Mouse (Mus musculus) spleen, postnatal 10 days (tissue): ENCODE measurements at regions not wholly inside any gene's neighbourhood (a gene's known extent, or its start where the extent isn't known, plus 50 kb on each side); places are given as distances from the start of the nearest gene placed in this dataset.

ENCODE experiments used
- DNase-seq, 2 experiments: peaks; one replicate each; pipeline ENCODE4 v3.0.0; 2021 to 2022; ENCODE audit warnings: low spot score in 2 of 2

DNA sequence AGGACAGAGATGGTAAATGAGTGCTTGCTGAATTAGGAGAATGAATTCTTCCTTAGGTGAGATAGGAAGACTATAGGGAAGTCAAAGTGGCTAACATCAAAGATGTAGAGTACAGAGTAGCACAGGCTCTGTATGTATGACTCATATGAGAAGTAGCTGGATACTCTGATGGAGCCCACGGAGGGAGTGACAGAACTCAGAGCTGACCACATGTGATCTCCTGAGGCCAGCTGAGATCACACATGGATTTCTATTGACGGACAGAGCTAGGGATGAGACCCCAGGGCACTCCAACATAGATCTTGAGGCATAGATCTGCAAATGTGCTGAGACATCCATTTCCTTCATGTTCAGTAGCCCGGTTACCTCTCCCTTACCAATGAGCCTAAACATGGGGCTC lies 66.0 kb downstream of the Cops8 start:
- no peak for DNase-seq

- no peak for DNase-seq
These were observed 66.5 kb downstream of the Cops8 start for GRCm38 (mm10) chr1:90669237-90669636.

- no peak for DNase-seq
These were observed 67.6 kb downstream of the Cops8 start for GRCm38 (mm10) chr1:90670346-90670745.

GRCm38 (mm10) chr1:90673751-90674150 lies 71.0 kb downstream of the Cops8 start:
- DNase-seq: no peak

- DNase-seq: peak in 1 of 2 experiments; percentile 17
These were observed 73.6 kb downstream of the Cops8 start for GRCm38 (mm10) chr1:90676192-90677006.

- no peak for DNase-seq
These were observed 74.4 kb downstream of the Cops8 start for GRCm38 (mm10) chr1:90677188-90677587.

DNA sequence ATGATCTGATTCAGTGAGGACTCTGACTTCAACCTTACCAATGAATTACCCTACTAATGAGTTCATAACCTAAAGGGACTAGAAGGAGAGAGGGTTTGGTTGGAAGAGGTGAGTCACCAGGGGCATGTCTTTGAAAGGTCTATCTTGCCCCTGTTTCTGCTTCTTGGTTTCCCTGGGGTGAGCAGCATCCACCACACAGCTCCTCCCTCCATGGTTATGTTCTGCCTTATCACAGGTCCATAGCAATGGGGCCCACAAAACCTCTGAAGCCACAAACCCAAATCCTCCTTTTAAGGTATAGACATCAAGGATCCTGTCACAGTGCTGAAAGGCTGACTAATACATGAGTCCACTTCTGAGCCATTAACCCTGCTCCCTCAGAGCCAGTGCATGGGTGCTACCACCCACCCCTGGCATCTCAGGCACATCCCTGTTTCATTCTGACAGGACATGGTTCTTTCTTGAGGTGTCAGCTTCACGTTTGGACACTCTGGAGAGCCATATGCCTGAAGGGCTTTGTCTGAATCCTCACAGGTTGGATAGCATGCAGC lies 74.9 kb downstream of the Cops8 start:
- no peak for DNase-seq

- DNase-seq: no peak
These were observed 75.6 kb downstream of the Cops8 start for GRCm38 (mm10) chr1:90678416-90678815.

- no peak for DNase-seq
These were observed 85.3 kb downstream of the Cops8 start for GRCm38 (mm10) chr1:90688086-90688485.

GRCm38 (mm10) chr1:90690591-90691116 lies 87.9 kb downstream of the Cops8 start:
- no peak for DNase-seq

DNA sequence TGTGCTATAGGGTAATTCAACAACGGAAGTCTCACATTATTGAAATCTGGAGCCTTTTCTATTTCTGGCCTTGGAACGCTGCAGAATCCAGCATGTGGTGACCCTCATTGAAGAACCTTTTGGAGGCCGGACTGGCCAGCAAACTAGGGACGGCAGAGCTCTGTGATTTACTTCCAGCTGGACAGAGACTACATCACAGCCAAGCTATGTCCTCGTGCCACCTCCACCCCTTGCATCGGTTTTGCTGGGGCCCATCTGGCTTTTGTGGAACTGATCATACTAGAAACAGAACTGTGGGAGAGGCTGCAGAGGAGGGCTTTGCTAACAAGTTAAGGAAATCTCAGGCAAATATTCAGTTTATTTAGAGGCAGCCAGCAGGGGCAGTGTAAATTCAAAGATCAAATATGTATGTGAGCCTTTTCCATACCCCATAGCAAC lies 88.4 kb downstream of the Cops8 start:
- DNase-seq: no peak

DNA sequence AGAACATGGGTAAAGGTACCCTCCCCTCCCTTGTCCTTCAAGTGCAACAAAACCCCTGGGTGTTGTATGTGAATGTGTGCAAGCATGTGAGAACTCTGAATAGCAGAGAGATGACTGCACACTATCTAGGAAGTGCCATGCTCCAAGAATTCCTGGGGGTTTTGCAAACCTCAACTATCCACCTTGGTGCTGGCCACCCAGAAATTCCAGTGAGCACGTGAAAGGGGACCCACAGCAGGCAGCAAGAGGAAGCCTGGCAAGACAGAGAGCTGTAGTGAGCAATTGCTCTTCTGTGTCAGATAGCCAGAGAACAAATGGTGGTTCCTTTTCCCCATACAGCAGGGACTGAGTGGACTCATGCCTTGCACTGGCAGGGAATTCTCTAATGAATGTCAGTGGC lies 90.1 kb downstream of the Cops8 start:
- DNase-seq: no peak

DNA sequence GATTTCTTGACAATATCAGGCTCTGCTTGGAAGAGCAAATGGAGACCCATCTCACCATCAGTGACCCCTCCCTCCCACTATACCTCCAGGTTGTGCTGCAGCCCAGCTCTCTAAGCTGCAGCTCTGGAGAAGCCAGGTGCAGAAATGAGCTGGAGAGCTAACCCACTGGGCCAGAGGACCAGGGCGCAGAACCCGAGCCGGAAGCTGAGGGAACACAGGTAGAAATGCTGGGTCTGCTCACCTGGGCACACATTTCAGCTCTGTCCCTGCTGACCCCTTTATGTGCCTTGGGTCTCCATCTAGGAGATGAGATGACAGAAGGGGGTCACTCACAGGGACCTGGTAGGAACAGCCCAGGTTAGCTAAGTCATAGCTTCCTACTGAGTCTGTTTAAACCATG lies 92.0 kb downstream of the Cops8 start:
- DNase-seq: no peak

DNA sequence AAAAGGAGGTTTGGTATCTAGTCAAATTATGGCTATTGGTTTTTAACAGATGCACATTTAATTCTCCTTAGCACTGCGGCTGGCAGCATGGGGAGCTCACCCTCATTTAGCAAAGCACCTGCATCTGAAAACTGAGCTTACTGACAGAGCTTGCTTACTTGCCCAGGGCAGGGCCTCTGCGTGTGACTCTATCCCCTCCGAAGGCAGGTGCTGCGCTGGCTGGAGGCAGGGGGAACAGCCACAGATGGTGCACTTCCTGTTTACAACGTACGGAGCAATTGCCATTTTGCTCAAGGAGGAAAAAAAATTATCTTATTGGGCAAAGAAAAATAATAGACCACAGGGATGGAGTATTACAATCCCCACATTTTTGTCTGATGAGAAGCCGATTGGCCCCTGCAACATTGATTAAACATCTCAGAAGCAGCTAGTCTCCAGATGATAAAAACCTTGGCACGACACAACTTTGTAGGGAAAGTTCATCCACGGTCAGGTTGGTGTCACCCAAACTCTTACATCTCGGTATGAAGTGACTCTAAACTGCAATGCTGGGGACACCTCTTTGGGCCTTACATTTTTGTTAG lies 92.5 kb downstream of the Cops8 start:
- DNase-seq: peak in 1 of 2 experiments; percentile 19

GRCm38 (mm10) chr1:90696000-90696399 lies 93.2 kb downstream of the Cops8 start:
- no peak for DNase-seq

DNA sequence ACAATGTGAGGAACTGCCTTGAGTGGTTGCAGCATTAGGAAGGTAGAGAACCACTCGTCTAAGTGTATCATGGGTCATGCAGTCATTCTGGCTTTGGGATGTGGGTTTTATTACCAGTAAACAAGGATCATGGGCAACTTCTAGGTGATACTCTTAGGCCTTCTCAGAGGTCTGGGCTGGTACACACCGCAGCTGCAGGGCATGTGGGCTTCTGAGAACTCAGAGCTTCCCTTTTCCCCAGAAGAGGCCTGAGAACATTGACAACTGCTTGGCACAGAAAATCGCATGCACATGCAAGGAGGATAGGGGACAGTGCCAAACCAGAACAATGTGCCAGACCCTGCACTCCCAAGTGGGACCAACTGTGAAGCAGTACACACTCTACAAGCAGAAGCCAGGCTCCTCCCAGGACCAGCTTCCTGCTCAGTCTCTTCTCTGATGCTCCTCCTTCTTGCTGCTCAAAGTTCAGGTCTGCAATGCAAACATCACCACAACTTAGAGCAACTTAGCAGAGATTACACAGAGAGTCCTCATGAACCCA lies 94.3 kb downstream of the Cops8 start:
- no peak for DNase-seq

- DNase-seq: no peak
These were observed 95.8 kb downstream of the Cops8 start for GRCm38 (mm10) chr1:90698618-90699017.

GRCm38 (mm10) chr1:90701756-90702155 lies 99.0 kb downstream of the Cops8 start:
- no peak for DNase-seq

DNA sequence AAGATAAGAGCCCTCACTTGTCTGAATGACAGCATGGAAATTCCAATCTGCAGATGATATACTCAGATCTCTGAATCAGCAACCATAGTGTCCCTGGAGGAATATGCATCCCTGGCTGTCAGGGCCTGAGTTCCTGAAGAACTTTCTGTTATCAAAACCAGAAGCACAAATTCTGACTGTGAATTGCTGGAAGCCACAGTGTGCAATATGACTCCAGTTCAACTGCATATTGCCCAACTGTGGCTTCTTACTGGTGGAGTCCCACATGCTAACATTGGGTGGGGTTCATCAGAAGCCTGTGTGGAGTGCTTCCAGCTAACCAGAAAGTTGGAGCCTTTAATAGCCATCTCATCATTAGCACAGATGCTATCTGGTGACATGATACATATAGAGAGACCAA lies 103.6 kb downstream of the Cops8 start:
- no peak for DNase-seq

GRCm38 (mm10) chr1:90709761-90710160 lies 107.0 kb downstream of the Cops8 start:
- no peak for DNase-seq

DNA sequence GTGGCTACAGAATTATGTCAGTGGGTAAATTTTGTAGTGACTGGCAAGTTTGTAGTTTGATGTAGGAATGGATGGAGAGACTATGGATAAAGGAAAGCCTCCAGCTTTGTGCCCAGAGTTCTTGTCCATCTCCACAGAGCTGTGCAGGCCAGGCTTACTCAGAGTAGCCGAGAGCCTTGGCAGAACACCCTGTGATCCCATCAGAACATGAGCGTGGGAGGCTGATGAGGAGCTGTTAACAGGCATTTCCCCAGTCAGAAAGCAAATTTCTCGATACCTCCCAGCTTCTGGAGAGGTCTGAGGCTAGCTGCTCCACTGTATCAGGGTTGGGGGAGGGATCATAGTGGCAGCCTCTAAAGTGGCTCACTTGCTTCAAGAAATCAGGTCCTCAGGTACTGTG lies 107.8 kb downstream of the Cops8 start:
- DNase-seq: no peak

- DNase-seq: no peak
These were observed 108.3 kb downstream of the Cops8 start for GRCm38 (mm10) chr1:90711103-90711502.
